Mouse (Mus musculus): ENCODE results near the gene Rps9. TPM values are rescaled to one million over a fixed set of nuclear protein-coding genes. Genes with fewer than 3 reads are reported as not detected.
"Not testable (repeated sequence)": the region's sequence is repeated elsewhere in the genome, so short reads cannot be mapped to it uniquely, and the experiment has no call there.

Rps9 gene
- total RNA-seq (2021): 100 to 1,000 TPM; 396 to 403 TPM

DNA sequence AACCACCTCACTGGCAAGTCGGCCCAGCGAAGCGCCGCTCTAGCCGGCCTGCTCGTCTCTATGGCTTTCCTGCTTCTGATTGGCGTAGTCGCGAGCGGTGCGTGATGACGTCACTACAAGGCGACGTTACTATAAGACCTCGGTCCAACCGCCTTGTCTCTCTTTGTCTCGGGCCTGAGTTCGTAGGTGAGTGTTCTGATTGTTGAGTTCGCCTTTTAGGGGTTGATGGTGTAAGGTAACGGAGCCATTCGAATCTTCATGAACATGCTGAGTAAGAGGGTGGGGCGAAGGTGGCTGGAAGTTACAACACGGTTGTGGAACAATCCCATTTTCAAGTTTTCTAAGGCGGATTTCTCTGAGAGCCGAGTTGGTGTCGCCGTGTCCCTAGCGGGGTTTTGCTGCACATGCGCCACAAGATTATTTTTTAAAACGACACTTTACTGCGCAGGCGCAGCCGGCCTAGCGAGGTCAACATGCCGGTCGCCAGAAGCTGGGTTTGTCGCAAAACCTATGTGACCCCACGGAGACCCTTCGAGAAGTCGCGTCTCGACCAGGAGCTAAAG is at the start of gene Rps9:
Gene Rps9 (plus strand): TSS at position 115 of the 563 bp plus-strand sequence.
- peak; percentile 95 for DNase-seq

DNA sequence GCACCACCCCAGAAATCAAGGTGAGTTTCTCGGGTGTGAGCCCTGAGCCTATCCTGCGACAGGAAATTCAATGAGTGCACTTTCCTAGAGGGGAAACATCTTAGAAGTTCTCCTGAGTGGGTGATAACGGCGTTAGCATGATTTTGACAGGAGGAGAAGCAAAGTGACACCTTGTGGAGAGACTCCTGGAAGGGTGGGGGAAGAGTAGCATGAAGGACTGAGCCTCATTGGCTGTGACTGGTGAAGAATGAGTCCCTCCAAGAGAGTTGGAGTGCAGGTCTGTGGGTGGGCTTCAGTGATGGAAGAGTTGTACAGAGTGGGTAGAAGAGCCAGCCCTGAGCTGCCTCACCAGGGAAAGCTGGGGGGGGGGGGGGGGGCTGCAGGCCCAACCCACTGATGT is 46.8 kb upstream of the Rps9 start:
- no peak for DNase-seq

DNA sequence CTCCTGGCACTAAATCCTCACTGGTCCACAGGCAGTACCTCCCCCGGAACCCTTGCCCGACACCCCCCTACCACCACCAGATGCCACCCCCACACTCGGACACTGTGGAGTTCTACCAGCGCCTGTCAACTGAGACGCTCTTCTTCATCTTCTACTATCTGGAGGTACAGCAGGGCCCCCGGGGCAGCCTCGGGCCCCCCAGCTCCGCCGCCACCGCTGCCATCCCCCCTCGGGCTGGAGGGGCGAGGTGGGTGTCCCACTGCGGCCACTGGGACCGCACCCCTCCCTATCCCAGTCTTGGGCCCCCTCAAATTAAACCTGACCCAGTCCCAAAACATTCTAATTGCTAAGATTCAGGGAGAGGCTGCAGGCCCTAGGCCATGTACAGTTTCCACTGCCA is 45.2 kb upstream of the Rps9 start:
- DNase-seq: no peak

DNA sequence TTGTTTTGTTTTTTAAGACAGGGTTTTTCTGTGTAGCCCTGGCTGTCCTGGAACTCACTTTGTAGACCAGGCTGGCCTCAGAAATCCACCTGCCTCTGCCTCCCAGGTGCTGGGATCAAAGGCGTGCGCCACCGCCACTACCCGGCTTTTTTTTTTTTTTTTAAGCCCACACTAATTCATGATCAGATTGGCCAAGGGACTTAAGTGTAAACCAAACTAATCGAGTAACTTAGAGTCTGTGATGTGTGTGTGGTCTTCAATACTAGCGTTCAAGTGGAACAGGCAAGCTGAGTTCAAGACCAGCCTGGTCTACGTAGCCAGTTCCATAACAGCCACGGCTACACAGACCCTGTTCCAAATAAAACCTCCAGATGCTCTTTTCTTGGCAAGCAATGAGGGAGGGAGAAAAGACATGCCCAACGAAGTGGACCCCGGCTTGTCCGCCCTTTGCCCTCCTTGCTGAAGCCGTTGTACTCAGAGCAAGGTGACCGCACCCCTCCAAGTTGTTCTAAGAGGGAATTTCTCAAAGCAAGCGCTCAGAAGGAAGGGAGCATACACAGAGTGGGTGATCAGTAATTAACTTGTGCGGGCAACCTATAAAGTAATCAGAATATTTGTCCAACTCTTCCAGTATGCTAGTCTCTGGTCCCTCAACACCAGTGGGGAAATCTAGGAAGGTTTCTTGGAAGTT is 39.1 kb upstream of the Rps9 start:
- no peak for DNase-seq

DNA sequence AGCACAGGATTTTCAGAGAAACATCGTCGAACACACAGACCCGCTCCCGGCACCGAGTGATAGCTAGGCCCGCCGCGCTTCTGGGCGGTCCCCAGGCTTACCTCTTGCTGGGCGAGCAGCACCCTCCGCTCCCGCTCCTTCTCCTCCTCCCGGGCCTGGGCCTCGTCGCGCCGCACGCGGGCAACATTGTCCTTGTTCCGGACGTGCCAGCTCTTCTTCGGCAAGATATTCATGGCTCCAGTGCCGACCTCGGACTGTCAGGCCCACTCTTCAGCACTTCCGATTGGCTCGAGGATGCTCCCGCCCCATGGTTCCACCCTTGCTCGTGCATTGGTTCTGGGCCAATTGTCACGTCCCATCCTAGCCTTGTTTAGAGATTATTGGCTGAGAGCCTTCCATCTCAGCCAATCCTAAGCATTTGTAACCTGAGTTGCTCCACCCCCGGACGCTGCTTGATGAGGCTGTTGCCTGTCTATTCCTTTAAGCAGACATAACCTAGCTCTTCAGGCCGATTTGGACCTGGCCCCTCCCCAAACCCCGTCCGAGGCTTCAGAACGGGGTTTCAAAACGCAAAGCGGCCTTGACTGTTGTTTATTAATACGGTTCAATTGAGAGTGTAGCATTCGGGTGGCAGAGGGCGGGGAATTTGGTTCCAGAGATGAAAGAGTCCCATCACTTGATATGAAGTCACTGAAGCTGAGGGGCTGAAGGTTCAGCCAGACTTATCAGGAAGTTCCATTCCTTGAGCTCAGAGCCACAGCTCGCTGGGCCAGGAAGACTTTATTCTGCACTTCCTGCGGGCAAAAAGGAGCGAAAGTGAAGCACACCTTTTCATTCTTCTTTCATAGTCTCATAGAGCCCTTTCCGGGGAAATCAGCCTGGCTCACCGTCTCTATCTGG is 38.3 kb upstream of the Rps9 start, which contains the start of gene Leng1:
Gene Leng1 (minus strand): TSS at position 626 of the 900 bp plus-strand sequence.
- peak; percentile 96 to 97 for DNase-seq

DNA sequence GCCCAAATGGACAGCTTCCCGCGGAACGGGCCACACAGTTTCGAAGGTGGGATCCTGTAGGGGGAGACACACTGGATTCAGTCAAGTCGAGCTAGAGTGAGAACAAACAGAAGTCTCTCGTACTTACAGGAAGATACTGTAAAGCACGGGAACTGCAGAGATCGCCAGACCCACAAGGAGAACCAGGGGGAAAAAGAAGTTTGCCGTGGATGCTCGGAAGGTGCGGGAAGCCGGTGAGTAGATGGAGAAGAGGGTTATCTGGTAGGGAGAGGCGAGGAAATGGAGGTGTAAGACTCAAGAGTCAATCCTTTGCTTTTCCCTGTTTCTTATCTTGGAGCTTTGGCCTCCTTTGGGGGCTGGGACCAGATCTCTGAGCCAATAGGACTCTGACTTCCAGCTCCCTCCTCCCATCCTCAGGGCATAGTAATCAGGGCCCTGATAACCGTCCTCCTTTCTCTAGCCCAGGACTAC is 36.8 kb upstream of the Rps9 start:
- no peak for DNase-seq

DNA sequence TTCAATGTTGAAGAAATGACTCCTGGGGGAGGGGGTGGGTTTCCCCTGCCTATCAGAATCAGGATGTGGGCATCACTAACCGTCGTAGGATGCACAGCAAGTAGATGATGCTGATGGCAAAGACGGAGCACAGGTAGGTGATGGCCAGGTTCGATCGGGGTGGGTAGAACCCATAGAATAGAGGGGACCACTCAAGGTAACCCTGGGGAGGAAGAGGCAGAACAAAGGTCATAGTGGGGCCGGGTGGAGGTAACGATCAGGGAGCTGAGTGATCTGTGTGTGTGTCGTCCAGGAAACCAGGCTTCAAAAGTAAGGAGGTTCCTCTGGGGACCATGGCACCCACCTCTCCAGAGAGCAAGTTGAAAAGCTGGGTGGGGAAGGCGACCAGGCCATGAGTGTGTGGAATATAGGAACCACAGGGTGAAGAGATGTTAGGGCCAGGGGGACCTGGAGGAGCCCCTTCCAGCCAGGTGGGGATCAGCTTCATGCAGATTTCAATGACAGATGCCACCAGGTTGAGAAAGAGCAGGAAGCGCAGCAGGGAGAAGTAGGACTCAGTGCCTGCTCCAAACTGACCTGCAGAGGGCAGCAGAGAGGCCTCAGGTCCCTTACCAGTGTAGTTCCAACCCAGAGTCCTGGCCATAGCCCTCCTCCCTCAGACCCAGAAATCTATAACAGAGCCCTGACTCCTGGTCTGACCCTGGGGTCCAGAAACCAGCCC is 29.1 kb upstream of the Rps9 start:
- DNase-seq: peak; percentile 75

DNA sequence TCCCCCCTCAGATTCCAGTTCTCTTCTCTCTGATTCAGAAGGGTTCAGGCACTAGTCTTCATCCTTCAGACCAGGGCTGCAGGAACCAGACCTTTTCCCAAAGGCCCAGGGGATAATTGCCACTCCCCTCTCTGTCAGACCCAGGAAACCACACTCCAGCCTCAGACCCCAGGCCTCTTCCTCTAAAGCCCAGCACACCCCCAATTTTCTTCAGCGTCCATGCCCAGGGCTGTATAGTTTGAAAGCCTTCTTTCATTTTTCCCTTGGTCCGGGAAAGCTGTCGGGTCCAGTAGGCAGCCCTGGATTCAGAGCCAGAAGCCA is 28.6 kb upstream of the Rps9 start:
- no peak for DNase-seq

DNA sequence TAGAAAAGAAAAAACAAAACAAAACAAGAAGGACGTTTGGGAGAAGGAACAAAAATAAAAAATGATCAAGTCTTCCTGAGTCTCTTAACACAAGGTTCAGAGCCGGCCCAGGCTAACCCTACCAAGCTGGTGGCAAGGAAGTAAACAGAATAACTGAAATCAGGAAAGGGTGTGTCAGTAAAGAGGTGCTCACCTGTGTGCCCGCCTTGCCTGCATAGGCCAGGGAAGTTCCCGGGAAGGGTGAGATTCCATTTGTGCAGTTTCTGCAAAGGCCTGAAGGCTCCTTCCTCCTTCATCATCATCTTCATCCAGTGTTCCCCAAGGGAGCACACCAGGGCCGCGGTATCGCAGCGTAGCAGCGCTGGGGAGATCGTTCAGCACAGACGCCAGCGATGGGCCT is 27.4 kb upstream of the Rps9 start:
- no peak for DNase-seq

DNA sequence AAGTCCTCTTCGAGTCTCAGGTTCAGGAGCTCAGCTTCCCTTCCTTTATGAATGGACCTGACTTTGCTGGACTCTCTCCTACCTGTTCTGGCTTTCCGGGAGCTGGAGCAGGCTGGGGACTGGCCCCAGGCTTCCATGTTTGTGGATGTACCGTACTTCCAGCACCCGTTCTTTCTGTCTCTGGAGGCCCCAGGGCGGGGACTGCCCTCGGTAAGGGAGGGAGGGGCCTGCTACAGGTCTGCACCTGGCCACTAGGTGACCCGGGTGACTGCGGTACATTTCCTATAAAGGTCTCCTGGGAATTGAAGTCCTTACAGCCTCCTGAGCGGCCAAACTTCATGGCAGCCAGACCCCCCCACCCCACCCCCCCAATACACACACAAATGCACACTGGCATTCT is 26.5 kb upstream of the Rps9 start, which contains the start of gene Tmc4:
Gene Tmc4 (minus strand): TSS at position 212 of the 400 bp plus-strand sequence.
- DNase-seq: no peak

DNA sequence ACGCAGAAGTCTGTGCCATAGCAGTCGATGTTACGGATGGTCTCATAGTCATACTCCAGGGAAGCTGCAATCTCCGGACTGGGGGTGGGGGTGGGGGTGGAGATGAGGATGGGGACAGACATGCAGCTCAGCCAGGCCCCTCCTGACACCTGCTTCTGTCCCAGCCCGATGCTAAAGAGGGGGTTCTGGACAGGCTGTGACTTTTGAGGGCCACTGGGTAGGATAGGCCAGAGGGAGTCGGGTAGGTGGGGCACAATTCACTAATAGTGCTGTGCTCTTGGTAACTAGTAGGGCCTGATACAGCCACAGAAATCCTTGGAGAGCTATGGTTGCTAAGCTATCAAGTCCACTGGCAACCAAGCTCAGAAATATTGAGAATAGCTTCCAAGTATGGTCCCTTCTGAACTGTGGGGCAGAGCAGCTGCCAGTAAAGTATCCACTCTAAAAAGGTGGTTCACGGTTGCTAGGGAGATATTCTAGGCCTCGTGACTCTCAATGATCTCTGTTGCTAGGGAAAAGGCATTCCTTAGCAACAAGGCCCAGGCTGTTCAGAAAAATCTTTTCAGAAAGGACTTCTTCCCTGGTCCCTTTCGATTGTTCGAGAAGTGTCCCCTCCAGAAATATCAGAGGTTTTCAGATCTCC is 19.8 kb upstream of the Rps9 start:
- no peak for DNase-seq

DNA sequence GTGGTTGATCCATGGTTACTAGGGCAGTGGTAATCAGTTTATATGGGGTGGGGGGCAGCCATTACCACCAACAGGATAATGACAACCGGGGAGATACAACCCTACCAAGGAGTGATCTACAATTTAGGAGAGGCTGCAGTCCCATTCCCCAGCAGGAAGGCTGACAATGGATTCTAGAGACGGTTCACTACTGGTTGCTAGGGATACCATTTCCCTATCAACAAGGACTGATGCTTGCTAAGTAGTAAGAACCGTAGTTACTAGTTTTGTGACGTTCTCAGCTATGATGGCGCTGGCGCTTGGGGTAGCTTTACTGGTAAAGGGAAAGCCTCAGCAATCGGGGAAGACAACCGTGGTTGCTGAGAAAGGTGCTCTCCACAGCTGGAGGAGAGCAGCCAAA is 19.1 kb upstream of the Rps9 start:
- DNase-seq: no peak

DNA sequence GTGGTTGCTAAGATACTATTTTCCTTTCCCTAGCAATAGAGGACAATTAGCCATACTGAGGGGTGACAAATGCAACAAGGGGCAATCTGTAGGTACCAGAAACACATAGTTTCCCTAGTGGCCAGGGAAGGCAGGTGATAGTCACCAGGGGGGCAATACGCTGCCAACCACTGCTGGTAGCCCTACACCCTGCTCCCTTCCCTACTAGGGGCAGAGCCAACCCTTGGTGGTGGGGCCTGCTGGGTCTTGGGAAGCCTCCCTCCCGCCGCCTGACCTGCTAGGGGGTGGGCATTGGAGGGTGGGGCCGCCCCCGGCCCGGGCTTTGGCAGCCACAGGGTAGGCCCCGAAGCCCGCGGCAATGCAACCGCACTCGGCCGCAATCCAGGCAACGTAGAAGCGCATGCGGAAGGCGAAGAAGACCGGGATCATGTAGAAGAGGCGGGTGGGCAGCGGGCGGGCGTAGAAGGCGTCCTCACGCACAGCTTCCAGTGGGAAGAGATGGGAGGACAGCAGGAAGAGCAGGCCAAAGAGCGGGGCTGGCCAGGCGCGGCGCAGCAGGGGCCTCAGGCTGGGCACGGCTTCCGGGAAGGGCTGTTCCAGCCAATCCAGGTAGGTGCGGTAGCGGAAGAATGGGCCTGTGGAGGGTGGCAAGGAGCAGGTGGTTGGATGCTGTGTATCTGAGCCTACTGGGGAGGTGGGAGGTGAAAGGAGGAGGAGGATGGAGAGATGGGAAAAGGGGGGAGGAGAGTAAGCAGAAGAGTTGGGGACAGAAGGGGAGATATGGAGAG is 18.2 kb upstream of the Rps9 start:
- no peak for DNase-seq

DNA sequence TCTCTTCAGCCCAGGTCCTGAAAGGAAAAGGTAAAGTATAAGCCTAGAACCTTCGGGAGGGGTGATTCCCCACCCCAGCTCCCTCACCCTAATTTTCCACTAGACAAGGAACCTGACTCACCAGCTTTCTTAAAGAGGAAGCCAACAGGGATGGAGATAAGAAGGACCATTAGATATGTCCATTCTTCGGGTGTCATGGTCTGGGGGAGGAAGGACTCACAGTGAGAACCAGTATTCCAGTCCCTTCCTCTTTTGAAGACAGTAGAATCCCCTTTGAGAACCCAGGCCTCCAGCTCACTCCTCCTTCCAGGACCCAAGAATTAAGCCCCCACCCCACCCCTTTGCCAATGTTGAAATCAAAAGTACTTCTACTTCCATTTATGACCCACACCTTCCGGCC is 11.9 kb upstream of the Rps9 start:
- DNase-seq: no peak

DNA sequence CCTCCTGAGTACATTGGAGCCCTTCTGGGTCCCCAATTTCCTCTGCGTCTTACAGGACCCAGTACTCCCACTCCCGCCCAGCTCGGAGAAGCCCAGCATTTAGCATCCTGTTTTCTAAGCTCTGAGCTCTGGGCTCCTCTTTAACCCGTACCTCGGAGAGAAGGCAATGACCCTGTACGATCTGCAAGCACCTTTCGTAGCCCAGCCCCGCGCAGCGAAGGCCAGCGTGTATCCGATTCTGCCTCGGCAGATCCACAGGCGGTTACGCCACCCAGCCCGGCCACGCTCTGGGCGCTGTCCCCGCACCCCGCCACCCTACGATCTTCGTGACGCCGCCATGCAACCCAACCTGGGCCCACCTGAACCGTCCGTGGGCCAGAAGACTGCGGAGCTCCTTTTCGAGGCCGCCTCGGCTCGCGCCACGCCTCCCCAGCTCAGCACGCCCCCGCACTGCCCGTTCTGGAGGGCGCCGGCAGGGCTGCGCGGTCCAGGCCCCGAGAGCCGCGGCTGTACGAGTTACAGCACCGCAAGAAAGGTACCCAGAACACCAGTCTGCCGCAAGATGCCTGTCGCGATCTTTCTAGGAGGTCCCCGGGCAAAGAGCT is 11.3 kb upstream of the Rps9 start, which contains the start of gene Tsen34:
Gene Tsen34 (plus strand): TSS at position 482 of the 605 bp plus-strand sequence.
- no peak for DNase-seq

DNA sequence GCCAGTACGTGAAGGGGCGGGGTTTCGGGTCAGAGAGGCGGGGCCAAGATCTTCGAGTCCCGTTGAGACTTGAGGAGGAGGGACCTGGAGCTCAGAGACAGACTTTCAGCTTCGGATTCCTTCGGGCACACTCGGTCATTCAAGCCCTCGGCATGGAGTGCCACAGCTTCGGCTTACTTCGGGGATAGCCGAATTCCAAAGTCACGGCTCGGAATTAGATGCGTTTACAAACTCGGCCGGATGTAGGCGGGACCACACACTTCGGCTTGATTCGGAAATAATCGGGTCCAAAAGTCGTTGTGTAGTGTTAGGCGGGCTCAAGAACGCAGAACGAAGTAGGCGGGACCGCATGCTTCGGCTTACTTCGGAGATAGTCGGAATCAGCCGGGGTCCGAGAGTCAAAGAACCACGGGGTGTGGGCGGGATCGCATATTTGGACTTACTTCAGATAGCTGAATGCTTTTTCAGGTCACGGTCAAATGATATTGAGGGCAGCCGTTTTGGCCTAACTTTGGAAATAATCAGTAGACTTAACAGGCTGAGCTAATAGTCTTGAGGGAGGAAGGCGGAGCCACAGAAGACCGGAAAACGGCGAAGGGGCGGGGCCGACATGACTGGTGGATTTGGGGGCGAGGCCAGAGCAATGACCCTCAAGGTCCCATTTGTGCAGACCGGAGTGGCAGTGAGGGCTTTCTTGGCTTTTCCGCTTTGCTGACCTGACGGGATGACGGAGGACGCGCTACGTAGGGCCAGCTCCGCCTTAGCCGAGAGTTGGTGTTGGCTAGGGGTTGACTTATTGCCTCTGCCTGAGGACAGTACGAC is 10.6 kb upstream of the Rps9 start, which contains the start of gene Mboat7:
Gene Mboat7 (minus strand): TSS at position 537 of the 822 bp plus-strand sequence.
- peak; percentile 94 to 95 for DNase-seq

DNA sequence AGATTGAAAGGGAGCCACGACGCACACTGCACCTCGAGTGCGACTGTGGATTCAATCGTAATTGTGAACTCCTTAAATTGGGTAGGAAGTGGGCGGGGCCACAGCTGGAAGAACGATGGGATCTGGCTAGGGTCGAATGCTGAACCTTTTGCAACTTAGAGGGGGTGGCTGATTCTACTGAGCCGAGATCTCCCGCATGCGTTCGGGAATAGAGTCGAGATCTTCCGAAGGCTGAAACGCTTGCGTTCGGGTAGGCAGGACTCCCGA is 10.1 kb upstream of the Rps9 start:
- no peak for DNase-seq

DNA sequence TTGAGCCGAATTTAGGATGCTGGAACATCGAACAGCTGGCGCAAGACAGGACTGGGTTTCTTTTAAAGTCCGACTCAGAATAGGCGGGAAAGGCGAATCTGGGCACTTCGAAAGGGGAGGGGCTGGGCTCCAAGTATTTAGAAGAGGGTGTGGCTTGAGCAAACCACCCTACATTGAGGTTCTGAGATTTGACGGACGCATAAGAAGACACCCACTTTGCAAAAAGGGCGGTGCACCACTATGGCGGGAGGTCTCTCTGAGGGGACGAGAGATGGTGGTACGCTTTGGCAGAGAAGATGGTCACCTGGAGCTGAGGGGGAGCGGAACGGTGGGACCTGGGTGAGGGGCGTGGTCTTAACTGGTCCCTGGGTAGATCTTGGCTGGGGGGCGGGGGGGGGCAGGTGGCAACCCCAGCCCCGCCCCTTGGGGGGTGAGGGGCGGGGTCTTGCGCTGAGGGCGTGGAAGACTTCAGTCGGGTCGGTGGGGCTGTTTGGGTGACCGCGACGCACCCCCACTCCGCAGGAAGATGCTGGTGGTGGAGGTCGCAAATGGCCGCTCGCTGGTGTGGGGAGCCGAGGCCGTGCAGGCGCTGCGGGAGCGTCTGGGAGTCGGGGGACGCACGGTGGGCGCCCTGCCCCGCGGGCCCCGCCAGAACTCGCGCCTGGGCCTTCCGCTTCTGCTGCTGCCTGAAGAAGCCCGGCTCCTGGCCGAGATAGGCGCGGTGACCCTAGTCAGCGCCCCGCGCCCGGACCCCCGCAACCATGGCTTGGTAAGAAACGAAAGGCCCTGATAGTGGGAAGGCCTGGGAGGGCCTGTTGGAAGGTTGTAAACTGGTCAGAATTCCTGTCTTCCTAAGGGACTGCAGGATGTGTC is 9.5 kb upstream of the Rps9 start:
- DNase-seq: peak in 1 of 2 experiments; percentile 32

DNA sequence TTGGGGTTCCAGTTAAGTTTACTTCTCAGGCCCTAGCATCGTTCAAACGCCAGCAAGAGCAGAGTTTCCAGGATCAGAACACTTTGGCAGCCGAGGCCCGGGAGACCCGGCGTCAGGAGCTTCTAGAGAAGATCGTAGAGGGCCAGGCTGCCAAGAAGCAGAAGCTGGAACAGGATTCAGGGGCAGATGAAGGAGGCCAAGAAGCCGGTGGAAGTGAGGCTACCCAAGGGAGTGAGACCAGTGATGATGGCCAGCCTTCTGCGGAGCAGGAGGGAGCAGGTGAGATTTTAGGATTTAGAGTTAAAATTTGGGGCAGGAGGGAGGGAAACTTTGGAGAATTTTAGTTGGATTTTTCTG is 8.9 kb upstream of the Rps9 start:
- not testable (repeated sequence) for DNase-seq
